Mouse (Mus musculus): ENCODE data around the gene Adam22. TPM values are rescaled to one million over a fixed set of nuclear protein-coding genes. Genes with fewer than 3 reads are reported as not detected.
"Not testable (repeated sequence)": the region's sequence is repeated elsewhere in the genome, so short reads cannot be mapped to it uniquely, and the experiment has no call there.

Gene Adam22
- polyA plus RNA-seq, 1 experiment from 2014 or later, result 24.3 TPM

DNA sequence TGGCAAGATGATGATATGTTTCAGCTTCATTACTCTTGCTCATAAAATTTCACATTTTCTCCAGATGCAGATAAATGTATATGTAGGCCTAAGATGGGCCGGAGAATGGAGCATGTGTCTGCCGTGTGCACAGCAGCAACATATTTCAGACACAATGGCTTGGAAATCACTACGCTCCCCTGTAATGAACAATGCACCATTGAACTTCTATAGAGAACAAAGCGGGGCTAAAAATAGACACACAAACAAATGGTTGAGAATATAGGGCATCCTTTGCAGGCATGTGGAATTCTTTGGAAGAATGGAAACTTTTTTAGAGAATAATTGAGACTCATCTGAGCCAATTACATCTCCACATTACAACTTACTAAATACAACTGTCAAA, 143.6 kb downstream of the Adam22 start:
- Histone ChIP-seq H3K9ac (no peak overlapping the region), H3K9me3 (no peaks in the 10 kb centered on the region), H3K4me2 (no peak overlapping the region), H3K27me3 (no peaks in the 10 kb centered on the region), H3K36me3 (replicated peaks) (no peaks in the 10 kb centered on the region), H3K27ac (no peak overlapping the region), H3K4me3 (replicated peaks) (no peak overlapping the region), H3K4me1 (no peaks in the 10 kb centered on the region)
- ATAC-seq (ENCODE audit: low FRiP score), result peak; percentile 39; the same call in 1 of the 2 replicates
- whole genome bisulfite sequencing, result 67% methylated on average over 4 of the region's 4 CpGs

DNA sequence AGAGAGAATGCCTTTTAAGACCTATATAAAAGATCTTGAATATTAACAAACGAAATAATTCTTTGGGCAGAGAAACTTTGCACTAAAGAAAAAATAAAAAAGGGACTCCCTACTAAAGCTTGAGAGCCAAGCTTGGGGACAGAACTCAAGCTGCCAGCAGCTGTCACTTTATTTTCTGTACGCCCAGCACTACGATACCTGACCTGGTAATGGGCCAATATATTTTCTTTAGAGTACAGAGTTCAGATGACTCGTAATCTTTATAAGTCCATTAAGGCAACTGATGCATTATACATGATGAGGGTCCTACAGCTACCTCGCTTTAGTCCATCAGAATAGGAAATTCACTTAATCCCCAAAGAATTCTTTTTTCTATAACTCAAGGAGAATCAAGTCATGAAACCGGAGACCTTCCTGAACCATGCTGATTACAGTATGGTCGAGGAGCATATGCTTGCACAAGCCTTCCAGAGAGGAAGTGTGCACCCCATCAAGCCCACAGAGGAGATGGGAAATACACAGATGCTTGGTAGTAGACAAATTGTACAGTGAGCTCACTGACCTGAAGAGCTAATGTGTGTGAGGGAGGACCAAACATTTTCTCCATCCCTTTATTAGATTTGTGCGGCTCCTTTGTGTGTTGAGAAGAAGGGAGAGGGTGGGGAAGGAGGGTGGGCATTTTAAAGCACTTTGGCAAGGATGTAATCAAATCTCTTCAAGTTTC, 144.2 kb downstream of the Adam22 start:
- H3K4me1 ChIP-seq, result no peaks in the 10 kb centered on the region
- H3K36me3 ChIP-seq (replicated peaks), result no peaks in the 10 kb centered on the region
- no peaks in the 10 kb centered on the region for H3K27me3 ChIP-seq
- no peak overlapping the region for H3K9ac ChIP-seq
- ATAC-seq (ENCODE audit: low FRiP score), result peak; percentile 36; the same call in 1 of the 2 replicates
- H3K4me3 ChIP-seq (replicated peaks), result no peak overlapping the region
- whole genome bisulfite sequencing, result 80% methylated on average over 8 of the region's 8 CpGs
- no peak overlapping the region for H3K27ac ChIP-seq
- H3K4me2 ChIP-seq, result no peak overlapping the region
- H3K9me3 ChIP-seq, result no peaks in the 10 kb centered on the region

DNA sequence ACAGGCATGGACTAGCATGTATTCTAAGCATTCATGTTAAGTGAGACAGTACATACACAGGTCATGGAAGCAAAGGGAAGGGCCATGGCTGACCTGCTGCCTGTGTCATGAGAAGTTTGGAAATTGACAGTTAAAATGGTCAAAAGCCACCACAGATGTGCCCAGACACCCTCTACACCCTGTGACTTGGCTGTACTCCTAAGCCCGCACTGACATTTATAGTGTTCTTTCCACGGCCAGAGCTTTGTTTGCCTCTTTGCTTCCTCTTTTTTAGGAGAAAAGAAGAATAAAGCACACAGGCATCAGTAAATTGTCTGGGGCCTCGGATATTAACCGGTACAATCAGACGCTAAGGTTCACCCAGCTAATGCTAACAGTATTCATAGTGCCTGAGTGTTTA, 146.3 kb downstream of the Adam22 start:
- no peaks in the 10 kb centered on the region for H3K9me3 ChIP-seq
- H3K4me2 ChIP-seq, result no peak overlapping the region
- 89% methylated on average over 5 of the region's 5 CpGs for WGBS
- no peaks in the 10 kb centered on the region for H3K36me3 ChIP-seq (replicated peaks)
- no peak overlapping the region for H3K4me3 ChIP-seq (replicated peaks)
- no peaks in the 10 kb centered on the region for H3K4me1 ChIP-seq
- no peaks in the 10 kb centered on the region for H3K27me3 ChIP-seq
- no peak for ATAC-seq (ENCODE audit: low FRiP score)
- no peak overlapping the region for H3K27ac ChIP-seq
- no peak overlapping the region for H3K9ac ChIP-seq

DNA sequence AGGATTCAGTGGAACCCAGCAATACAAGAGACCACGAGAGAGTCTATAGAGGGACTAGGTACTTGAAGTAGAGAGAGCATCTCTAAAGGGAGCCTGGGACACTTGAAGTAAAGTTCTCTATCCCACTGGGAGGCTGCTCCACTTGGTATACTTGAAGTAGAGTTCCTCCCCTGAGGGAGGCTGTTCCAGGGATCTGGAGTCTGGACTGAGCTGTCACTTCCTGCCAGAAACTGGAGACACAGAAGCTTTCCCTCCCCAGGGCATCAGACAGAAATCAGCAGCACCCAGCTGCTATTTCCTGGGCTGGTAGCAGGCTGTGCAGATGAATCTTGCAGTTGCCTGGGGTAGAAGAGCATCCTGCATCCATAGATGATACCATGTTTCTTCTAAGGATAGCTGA, 152.1 kb downstream of the Adam22 start:
- no peak for ATAC-seq (ENCODE audit: low FRiP score)
- H3K4me1 ChIP-seq, result no peaks in the 10 kb centered on the region
- no peaks in the 10 kb centered on the region for H3K9me3 ChIP-seq
- no peaks in the 10 kb centered on the region for H3K27me3 ChIP-seq
- no peaks in the 10 kb centered on the region for H3K36me3 ChIP-seq (replicated peaks)
- H3K27ac ChIP-seq, result no peak overlapping the region
- no peak overlapping the region for H3K9ac ChIP-seq
- 78% methylated on average over 1 of the region's 1 CpGs for WGBS
- no peak overlapping the region for H3K4me2 ChIP-seq
- H3K4me3 ChIP-seq (replicated peaks), result no peak overlapping the region

DNA sequence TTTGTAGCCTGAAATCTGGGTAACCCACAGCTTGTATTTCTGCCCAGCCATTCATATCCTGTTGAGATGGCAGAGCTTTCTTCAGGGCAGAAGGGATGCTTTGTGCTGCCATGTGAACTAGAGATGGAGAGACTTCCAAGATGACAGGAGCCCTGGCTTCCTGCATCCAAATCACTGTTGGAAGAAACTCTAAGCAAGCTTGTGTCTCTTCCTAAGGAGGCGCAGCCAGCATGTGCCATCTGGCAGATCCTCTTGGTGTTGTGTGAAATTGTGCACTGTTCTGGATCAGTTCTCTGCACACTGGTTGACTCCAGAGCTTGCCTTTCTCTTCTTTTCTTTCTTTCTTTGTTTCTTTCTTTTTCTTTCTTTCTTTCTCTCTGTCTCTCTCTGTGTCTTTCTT, 183.0 kb downstream of the Adam22 start:
- H3K4me3 ChIP-seq (replicated peaks); H3K9me3 ChIP-seq; H3K27ac ChIP-seq; H3K4me2 ChIP-seq; H3K9ac ChIP-seq; ATAC-seq (ENCODE audit: low FRiP score); H3K27me3 ChIP-seq; H3K36me3 ChIP-seq (replicated peaks); H3K4me1 ChIP-seq: not testable (repeated sequence)
- 97% methylated on average over 1 of the region's 1 CpGs for WGBS

DNA sequence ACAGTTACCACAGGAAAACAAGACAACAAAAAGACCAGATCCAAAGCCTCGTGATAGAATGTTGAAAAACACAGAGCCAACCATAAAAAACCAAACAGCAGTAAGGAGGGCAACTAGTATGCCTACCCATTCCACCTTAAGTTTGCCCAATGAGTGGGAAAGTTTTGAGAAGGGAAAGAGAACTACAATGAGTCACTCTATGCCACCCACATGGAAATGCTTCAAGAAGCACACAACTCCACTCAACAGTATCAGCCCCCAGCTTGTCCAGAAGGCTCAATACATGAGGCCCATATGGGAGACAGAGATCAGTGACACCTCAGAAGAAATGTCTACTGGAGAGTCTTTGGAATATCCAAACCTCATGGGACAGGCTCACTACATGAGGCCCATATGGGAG, 187.3 kb downstream of the Adam22 start:
- H3K9ac ChIP-seq, result no peak overlapping the region
- H3K36me3 ChIP-seq (replicated peaks), result no peaks in the 10 kb centered on the region
- H3K4me2 ChIP-seq, result no peak overlapping the region
- H3K4me3 ChIP-seq (replicated peaks), result no peak overlapping the region
- ATAC-seq (ENCODE audit: low FRiP score), result no peak
- no peaks in the 10 kb centered on the region for H3K4me1 ChIP-seq
- no peak overlapping the region for H3K27ac ChIP-seq
- 72% methylated on average over 1 of the region's 1 CpGs for WGBS
- no peaks in the 10 kb centered on the region for H3K27me3 ChIP-seq
- no peaks in the 10 kb centered on the region for H3K9me3 ChIP-seq

DNA sequence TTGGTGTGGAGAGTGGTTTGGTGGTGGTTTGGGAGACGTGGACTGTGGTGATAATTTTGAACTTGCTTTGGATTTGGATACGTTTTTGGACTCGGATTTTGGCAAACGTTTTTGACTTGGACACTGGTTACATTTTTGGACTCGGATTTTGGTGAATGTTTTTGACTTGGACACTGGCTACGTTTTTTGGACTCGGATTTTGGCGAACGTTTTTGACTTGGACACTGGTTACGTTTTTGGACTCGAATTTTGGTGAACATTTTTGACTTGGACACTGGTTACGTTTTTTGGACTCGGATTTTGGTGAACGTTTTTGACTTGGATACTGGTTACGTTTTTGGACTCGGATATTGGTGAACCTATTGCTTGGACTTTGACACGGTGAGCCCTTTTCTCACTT, 189.8 kb downstream of the Adam22 start:
- H3K9me3 ChIP-seq, result no peaks in the 10 kb centered on the region
- H3K9ac ChIP-seq, result no peak overlapping the region
- H3K4me1 ChIP-seq, result no peaks in the 10 kb centered on the region
- H3K4me3 ChIP-seq (replicated peaks), result no peak overlapping the region
- WGBS, result 94% methylated on average over 17 of the region's 17 CpGs
- no peak overlapping the region for H3K4me2 ChIP-seq
- ATAC-seq (ENCODE audit: low FRiP score), result no peak
- H3K36me3 ChIP-seq (replicated peaks), result no peaks in the 10 kb centered on the region
- no peaks in the 10 kb centered on the region for H3K27me3 ChIP-seq
- H3K27ac ChIP-seq, result no peak overlapping the region

DNA sequence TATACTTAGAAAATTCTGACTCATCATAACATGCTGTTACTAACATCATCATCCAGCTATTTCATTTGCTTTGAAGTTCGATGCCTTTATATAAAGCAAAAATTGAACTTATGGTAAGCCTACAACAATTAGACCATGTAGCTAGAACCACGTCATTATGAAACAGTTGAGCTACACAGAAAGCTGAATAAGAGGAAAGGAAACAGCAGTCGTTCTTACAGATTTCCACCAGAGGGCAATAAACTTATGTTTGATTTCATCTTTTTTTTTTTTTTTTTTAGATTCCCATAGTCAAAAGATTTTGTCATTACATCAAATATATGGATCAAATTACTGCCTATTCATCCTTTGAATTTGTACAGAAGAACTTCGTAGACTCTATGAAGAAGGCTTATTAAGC, 203.2 kb downstream of the Adam22 start:
- Histone ChIP-seq H3K27me3 (no peaks in the 10 kb centered on the region), H3K9ac (no peak overlapping the region), H3K27ac (no peak overlapping the region), H3K4me1 (no peaks in the 10 kb centered on the region), H3K9me3 (no peaks in the 10 kb centered on the region), H3K4me3 (replicated peaks) (no peak overlapping the region), H3K4me2 (no peak overlapping the region), H3K36me3 (replicated peaks) (no peaks in the 10 kb centered on the region)
- 46% methylated on average over 4 of the region's 4 CpGs for WGBS
- ATAC-seq (ENCODE audit: low FRiP score), result no peak

DNA sequence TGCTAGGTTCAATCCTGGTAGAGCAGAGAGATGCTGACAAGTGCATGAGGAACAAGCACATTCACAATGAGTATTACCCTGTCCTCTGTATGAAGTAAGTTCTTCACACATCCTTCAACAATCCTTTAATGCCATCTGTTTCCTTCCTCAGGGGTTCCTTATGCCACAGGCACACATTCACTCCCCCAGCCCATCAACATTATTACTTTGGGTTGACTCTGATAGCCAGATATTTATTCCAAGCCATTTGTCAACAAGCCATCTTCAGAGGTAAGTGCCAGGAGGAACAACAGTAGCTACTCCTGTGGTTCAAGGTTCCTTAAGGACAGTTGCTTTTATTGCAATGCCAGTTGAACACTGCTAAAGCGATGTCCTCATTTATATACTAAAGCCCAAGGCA, 216.3 kb downstream of the Adam22 start:
- Histone ChIP-seq H3K27me3 (no peaks in the 10 kb centered on the region), H3K36me3 (replicated peaks) (no peaks in the 10 kb centered on the region), H3K4me2 (no peak overlapping the region), H3K9me3 (no peaks in the 10 kb centered on the region), H3K4me3 (replicated peaks) (no peak overlapping the region), H3K27ac (no peak overlapping the region), H3K4me1 (no peaks in the 10 kb centered on the region), H3K9ac (no peak overlapping the region)
- 93% methylated on average over 1 of the region's 1 CpGs for WGBS
- ATAC-seq (ENCODE audit: low FRiP score), result no peak

DNA sequence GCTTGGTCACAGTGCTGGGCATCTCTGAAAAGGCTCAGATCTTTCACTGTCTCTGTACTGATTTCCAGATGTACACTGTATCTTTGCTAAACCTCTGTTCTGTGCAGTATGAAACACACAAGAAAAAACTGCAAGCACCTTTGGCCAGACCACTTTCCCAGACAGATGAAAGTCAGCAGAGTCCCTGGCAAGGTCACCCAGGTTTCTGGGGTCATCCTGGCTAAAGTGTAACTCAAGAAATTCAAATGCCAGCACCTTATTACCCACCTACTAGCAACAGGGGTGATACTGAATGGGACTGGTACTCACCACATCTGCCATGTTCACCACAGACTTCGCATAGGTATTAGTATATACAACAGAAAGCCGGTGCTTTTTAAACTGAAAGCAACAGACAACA, 221.8 kb downstream of the Adam22 start:
- H3K4me2 ChIP-seq, result no peak overlapping the region
- H3K9me3 ChIP-seq, result no peaks in the 10 kb centered on the region
- no peak overlapping the region for H3K27ac ChIP-seq
- no peaks in the 10 kb centered on the region for H3K27me3 ChIP-seq
- H3K4me1 ChIP-seq, result peaks cover 3% of the 10 kb centered on the region
- ATAC-seq (ENCODE audit: low FRiP score), result no peak
- H3K4me3 ChIP-seq (replicated peaks), result no peak overlapping the region
- H3K36me3 ChIP-seq (replicated peaks), result no peaks in the 10 kb centered on the region
- 91% methylated on average over 2 of the region's 2 CpGs for WGBS
- H3K9ac ChIP-seq, result no peak overlapping the region

DNA sequence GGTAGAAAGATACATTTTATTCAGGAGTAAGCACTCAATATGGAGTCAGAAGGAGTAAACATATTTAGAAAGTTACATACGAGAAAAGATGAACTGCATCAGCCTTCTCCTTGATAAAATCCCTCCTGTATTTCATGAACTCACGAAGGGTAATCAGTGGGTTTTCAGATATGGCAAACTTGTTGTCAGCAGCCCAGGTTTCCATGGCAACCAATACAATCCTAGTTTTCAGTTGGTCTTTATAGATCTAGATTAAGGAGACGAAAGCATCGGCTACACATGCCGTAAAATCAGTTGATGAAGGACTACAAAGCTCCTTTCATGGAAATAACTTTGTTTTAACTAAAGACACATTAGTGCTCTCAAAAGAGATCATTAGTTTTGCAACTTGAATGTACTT, 222.5 kb downstream of the Adam22 start:
- H3K27me3 ChIP-seq, result no peaks in the 10 kb centered on the region
- H3K4me1 ChIP-seq, result peaks cover 3% of the 10 kb centered on the region
- H3K9me3 ChIP-seq, result no peaks in the 10 kb centered on the region
- no peak overlapping the region for H3K27ac ChIP-seq
- WGBS, result 15% methylated on average over 5 of the region's 5 CpGs
- peak; percentile 31; the same call in 1 of the 2 replicates for ATAC-seq (ENCODE audit: low FRiP score)
- H3K36me3 ChIP-seq (replicated peaks), result no peaks in the 10 kb centered on the region
- H3K4me2 ChIP-seq, result no peak overlapping the region
- H3K9ac ChIP-seq, result no peak overlapping the region
- H3K4me3 ChIP-seq (replicated peaks), result no peak overlapping the region

DNA sequence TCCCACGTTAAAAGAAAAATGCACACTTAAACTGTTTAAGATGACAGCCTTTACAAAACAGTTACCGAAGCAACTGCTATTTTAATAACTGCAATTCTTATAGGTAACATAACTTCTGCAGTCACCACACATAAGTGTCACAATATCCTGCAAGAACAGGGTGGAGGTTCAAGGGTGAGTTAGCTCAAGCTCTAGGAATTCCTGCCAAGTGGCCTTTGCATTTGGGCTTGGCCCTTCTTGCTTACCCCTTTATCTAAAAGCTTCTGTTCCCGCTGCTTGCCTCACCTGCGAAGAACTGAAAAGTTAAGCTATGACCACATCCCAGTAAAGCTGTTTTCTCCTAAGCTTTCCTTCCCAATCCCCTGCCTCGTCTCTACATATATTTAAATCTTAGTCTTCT, 235.4 kb downstream of the Adam22 start:
- no peak overlapping the region for H3K4me2 ChIP-seq
- WGBS, result 76% methylated on average over 5 of the region's 5 CpGs
- 0 out of 2 replicates have a peak, but pooled peaks cover 3% of the 10 kb centered on the region for H3K36me3 ChIP-seq (replicated peaks)
- no peaks in the 10 kb centered on the region for H3K4me1 ChIP-seq
- H3K9me3 ChIP-seq, result no peaks in the 10 kb centered on the region
- H3K4me3 ChIP-seq (replicated peaks), result no peak overlapping the region
- no peak overlapping the region for H3K27ac ChIP-seq
- H3K9ac ChIP-seq, result no peak overlapping the region
- H3K27me3 ChIP-seq, result no peaks in the 10 kb centered on the region
- no peak for ATAC-seq (ENCODE audit: low FRiP score)

DNA sequence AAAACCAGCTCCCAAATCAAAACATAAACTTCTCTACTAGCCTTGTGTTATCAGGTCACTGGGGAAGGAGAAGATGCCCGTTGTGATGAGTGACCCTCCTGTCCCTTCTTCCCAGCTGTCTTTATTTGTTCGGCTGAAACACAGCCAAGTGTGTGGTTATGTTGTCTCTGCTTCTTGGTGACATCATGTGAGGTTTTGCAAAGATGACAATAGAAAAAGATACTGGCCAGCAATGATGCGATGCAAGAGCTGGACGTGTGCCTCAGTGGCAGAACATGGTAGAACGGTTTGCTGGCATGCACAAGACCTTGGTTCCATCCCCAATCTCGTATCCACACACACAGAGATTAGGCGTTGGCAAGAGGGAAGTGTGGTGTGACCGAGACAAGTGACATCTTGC, 236.0 kb downstream of the Adam22 start:
- H3K27me3 ChIP-seq, result no peaks in the 10 kb centered on the region
- no peak overlapping the region for H3K9ac ChIP-seq
- H3K4me3 ChIP-seq (replicated peaks), result no peak overlapping the region
- no peak for ATAC-seq (ENCODE audit: low FRiP score)
- H3K9me3 ChIP-seq, result no peaks in the 10 kb centered on the region
- H3K36me3 ChIP-seq (replicated peaks), result peaks cover 9% of the 10 kb centered on the region; the same call in 1 of the 2 replicates
- H3K4me1 ChIP-seq, result no peaks in the 10 kb centered on the region
- WGBS, result 89% methylated on average over 8 of the region's 8 CpGs
- no peak overlapping the region for H3K27ac ChIP-seq
- no peak overlapping the region for H3K4me2 ChIP-seq

Measured in forebrain, embryonic 12.5 days (tissue).